Mouse (Mus musculus) heart, embryonic 13.5 days (tissue): Measurements from ENCODE around the gene Trim40. TPM values are rescaled to one million over a fixed set of nuclear protein-coding genes. Genes with fewer than 3 reads are reported as not detected.

Experiments used
- ATAC-seq: fragments of 200-750 bp; cut with Nextera tagmentation; 2 replicates; pipeline ENCODE4 v1.8.0; 2017; ENCODE audit warnings: moderate TSS enrichment; ENCODE audit not compliant: insufficient number of reproducible peaks, low FRiP score, low TSS enrichment; ENCODE audit errors: extremely low read depth
- H3K27ac ChIP-seq: fragments of 300-500 bp; sonication (generic); replicated peaks from 2 replicates; pipeline ENCODE4 v1.5.1; 2015; ENCODE audit warnings: moderate library complexity, mild to moderate bottlenecking, inconsistent platforms
- H3K27me3 ChIP-seq: fragments of 300-500 bp; sonication (generic); replicated peaks from 2 replicates; pipeline ENCODE4 v1.6.1; 2015; ENCODE audit warnings: mild to moderate bottlenecking, inconsistent platforms
- H3K36me3 ChIP-seq: fragments of 300-500 bp; sonication (generic); 2 replicates; pipeline ENCODE4 v1.6.1; 2015; ENCODE audit warnings: mild to moderate bottlenecking, inconsistent platforms
- H3K4me1 ChIP-seq: fragments of 300-500 bp; sonication (generic); 2 replicates; pipeline ENCODE4 v1.6.1; 2015; ENCODE audit warnings: inconsistent platforms
- H3K4me2 ChIP-seq: fragments of 300-500 bp; sonication (generic); 2 replicates; pipeline ENCODE4 v1.6.1; 2015; ENCODE audit warnings: inconsistent platforms, mild to moderate bottlenecking, moderate library complexity
- H3K4me3 ChIP-seq: fragments of 300-500 bp; sonication (generic); 2 replicates; pipeline ENCODE4 v1.5.1; 2015; ENCODE audit warnings: moderate library complexity, mild to moderate bottlenecking, inconsistent platforms
- H3K9ac ChIP-seq: fragments of 300-500 bp; sonication (generic); 2 replicates; pipeline ENCODE4 v1.6.1; 2015; ENCODE audit warnings: inconsistent platforms, mild to moderate bottlenecking, moderate library complexity
- H3K9me3 ChIP-seq: fragments of 300-500 bp; sonication (generic); 2 replicates; pipeline ENCODE4 v1.6.1; 2016; ENCODE audit warnings: inconsistent platforms
- WGBS: fragments of 180-500 bp; shearing (Covaris S2); methylation state at CpG from one replicate; pipeline ENCODE4 v1.1.7; 2015; ENCODE audit warnings: mixed read lengths; 5-methylcytosine and 5-hydroxymethylcytosine counted together
- polyA plus RNA-seq: library from polyadenylated mRNA; unstranded; fragments of >200 nt; fragmentation: Nextera tagmentation; extraction: Ambion mirVana; gene quantifications from 2 replicates; pipeline ENCODE4 v1.2.1, GENCODE M21; 2015

Gene Trim40
- polyA plus RNA-seq, result not detected in 2 replicates

- Histone ChIP-seq H3K4me2 (no peak within 1 kb of the TSS), H3K9me3 (no peaks in the 10 kb centered on the region), H3K9ac (no peak within 1 kb of the TSS), H3K4me3 (no peak within 1 kb of the TSS), H3K27me3 (peaks cover 29% of the 10 kb centered on the region), H3K27ac (no peak within 1 kb of the TSS), H3K36me3 (no peaks in the 10 kb centered on the region), H3K4me1 (no peaks in the 10 kb centered on the region)
- no peak for ATAC-seq
- WGBS, result 77% methylated on average over 5 of the region's 5 CpGs
These were observed at the start of gene Trim40 for GRCm38 (mm10) chr17:36890073-36890903. TSS of gene Trim40 (minus strand) at chr17:36890123.

- no peak overlapping the region for H3K4me3 ChIP-seq
- H3K4me2 ChIP-seq, result no peak overlapping the region
- 58% methylated on average over 2 of the region's 2 CpGs for WGBS
- no peak for ATAC-seq
- H3K27ac ChIP-seq, result no peak overlapping the region
- peaks cover 8% of the 10 kb centered on the region for H3K4me1 ChIP-seq
- no peaks in the 10 kb centered on the region for H3K36me3 ChIP-seq
- peaks cover 65% of the 10 kb centered on the region for H3K27me3 ChIP-seq
- H3K9me3 ChIP-seq, result no peaks in the 10 kb centered on the region
- H3K9ac ChIP-seq, result no peak overlapping the region
These were observed 48.1 kb upstream of the Trim40 start for GRCm38 (mm10) chr17:36938056-36938455.

- no peaks in the 10 kb centered on the region for H3K9me3 ChIP-seq
- no peaks in the 10 kb centered on the region for H3K36me3 ChIP-seq
- peaks cover 10% of the 10 kb centered on the region for H3K4me1 ChIP-seq
- H3K4me2 ChIP-seq, result no peak overlapping the region
- H3K9ac ChIP-seq, result no peak overlapping the region
- WGBS, result 36% methylated on average over 2 of the region's 2 CpGs
- H3K27ac ChIP-seq, result no peak overlapping the region
- ATAC-seq, result no peak
- no peak overlapping the region for H3K4me3 ChIP-seq
- peaks cover 16% of the 10 kb centered on the region for H3K27me3 ChIP-seq
These were observed 41.9 kb upstream of the Trim40 start for GRCm38 (mm10) chr17:36931806-36932205.

GRCm38 (mm10) chr17:36931130-36931529, 41.2 kb upstream of the Trim40 start:
- Histone ChIP-seq H3K9me3 (no peaks in the 10 kb centered on the region), H3K27ac (no peak overlapping the region), H3K4me2 (no peak overlapping the region), H3K9ac (no peak overlapping the region), H3K36me3 (no peaks in the 10 kb centered on the region), H3K4me1 (peaks cover 10% of the 10 kb centered on the region), H3K4me3 (no peak overlapping the region), H3K27me3 (peaks cover 15% of the 10 kb centered on the region)
- no peak for ATAC-seq
- 66% methylated on average over 4 of the region's 4 CpGs for WGBS

- ATAC-seq, result no peak
- Histone ChIP-seq H3K4me3 (no peak overlapping the region), H3K4me1 (peaks cover 10% of the 10 kb centered on the region), H3K36me3 (no peaks in the 10 kb centered on the region), H3K9me3 (no peaks in the 10 kb centered on the region), H3K27ac (no peak overlapping the region), H3K9ac (no peak overlapping the region), H3K27me3 (0 out of 2 replicates have a peak, but pooled peaks cover 12% of the 10 kb centered on the region), H3K4me2 (no peak overlapping the region)
- WGBS, result 61% methylated on average over 6 of the region's 6 CpGs
These were observed 40.3 kb upstream of the Trim40 start for GRCm38 (mm10) chr17:36930233-36930632.

GRCm38 (mm10) chr17:36929236-36929932, 39.5 kb upstream of the Trim40 start:
- no peak overlapping the region for H3K4me2 ChIP-seq
- ATAC-seq, result no peak
- H3K27ac ChIP-seq, result no peak overlapping the region
- H3K4me1 ChIP-seq, result peaks cover 10% of the 10 kb centered on the region
- H3K36me3 ChIP-seq, result no peaks in the 10 kb centered on the region
- H3K4me3 ChIP-seq, result no peak overlapping the region
- H3K9ac ChIP-seq, result no peak overlapping the region
- WGBS, result 60% methylated on average over 12 of the region's 12 CpGs
- 0 out of 2 replicates have a peak, but pooled peaks cover 12% of the 10 kb centered on the region for H3K27me3 ChIP-seq
- H3K9me3 ChIP-seq, result no peaks in the 10 kb centered on the region

GRCm38 (mm10) chr17:36927496-36928120, 37.7 kb upstream of the Trim40 start:
- no peak overlapping the region for H3K27ac ChIP-seq
- peaks cover 10% of the 10 kb centered on the region for H3K4me1 ChIP-seq
- no peaks in the 10 kb centered on the region for H3K36me3 ChIP-seq
- ATAC-seq, result no peak
- H3K9ac ChIP-seq, result no peak overlapping the region
- no peak overlapping the region for H3K4me3 ChIP-seq
- 0 out of 2 replicates have a peak, but pooled peaks cover 8% of the 10 kb centered on the region for H3K27me3 ChIP-seq
- no peak overlapping the region for H3K4me2 ChIP-seq
- WGBS, result 33% methylated on average over 10 of the region's 10 CpGs
- H3K9me3 ChIP-seq, result no peaks in the 10 kb centered on the region

- H3K4me1 ChIP-seq, result no peaks in the 10 kb centered on the region
- ATAC-seq, result no peak
- no peak overlapping the region for H3K4me3 ChIP-seq
- peaks cover 18% of the 10 kb centered on the region; the same call in 1 of the 2 replicates for H3K27me3 ChIP-seq
- H3K4me2 ChIP-seq, result no peak overlapping the region
- H3K27ac ChIP-seq, result no peak overlapping the region
- H3K9me3 ChIP-seq, result no peaks in the 10 kb centered on the region
- 50% methylated on average over 4 of the region's 4 CpGs for WGBS
- H3K9ac ChIP-seq, result no peak overlapping the region
- no peaks in the 10 kb centered on the region for H3K36me3 ChIP-seq
These were observed 33.6 kb upstream of the Trim40 start for GRCm38 (mm10) chr17:36923491-36923890.

- H3K9me3 ChIP-seq, result no peaks in the 10 kb centered on the region
- no peak for ATAC-seq
- H3K36me3 ChIP-seq, result no peaks in the 10 kb centered on the region
- no peak overlapping the region for H3K4me2 ChIP-seq
- H3K4me3 ChIP-seq, result no peak overlapping the region
- H3K27ac ChIP-seq, result no peak overlapping the region
- no peak overlapping the region for H3K9ac ChIP-seq
- WGBS, result 74% methylated on average over 4 of the region's 4 CpGs
- peaks cover 18% of the 10 kb centered on the region; the same call in 1 of the 2 replicates for H3K27me3 ChIP-seq
- H3K4me1 ChIP-seq, result no peaks in the 10 kb centered on the region
These were observed 32.8 kb upstream of the Trim40 start for GRCm38 (mm10) chr17:36922715-36923114.

GRCm38 (mm10) chr17:36920239-36920638, 30.3 kb upstream of the Trim40 start:
- Histone ChIP-seq H3K36me3 (no peaks in the 10 kb centered on the region), H3K4me3 (no peak overlapping the region), H3K4me2 (no peak overlapping the region), H3K9ac (no peak overlapping the region), H3K9me3 (no peaks in the 10 kb centered on the region), H3K4me1 (no peaks in the 10 kb centered on the region), H3K27ac (no peak overlapping the region), H3K27me3 (peaks cover 29% of the 10 kb centered on the region)
- 37% methylated on average over 15 of the region's 15 CpGs for WGBS
- ATAC-seq, result no peak

- Histone ChIP-seq H3K4me1 (no peaks in the 10 kb centered on the region), H3K4me3 (no peak overlapping the region), H3K36me3 (no peaks in the 10 kb centered on the region), H3K27ac (no peak overlapping the region), H3K4me2 (no peak overlapping the region), H3K9me3 (no peaks in the 10 kb centered on the region), H3K9ac (no peak overlapping the region), H3K27me3 (peaks cover 42% of the 10 kb centered on the region)
- WGBS, result 11% methylated on average over 9 of the region's 9 CpGs
- no peak for ATAC-seq
These were observed 25.2 kb upstream of the Trim40 start for GRCm38 (mm10) chr17:36915076-36915475.
